Mouse (Mus musculus) brain, adult 2 months (tissue): ENCODE results near the gene Ess2.
A peak's percentile ranks its signal among the peaks of the same experiment; 100 is the strongest.

Experiments
- DNase-seq: peaks from one replicate; pipeline ENCODE4 v3.0.0; 2011; ENCODE audit warnings: low read depth, low spot score

Gene Ess2

DNA sequence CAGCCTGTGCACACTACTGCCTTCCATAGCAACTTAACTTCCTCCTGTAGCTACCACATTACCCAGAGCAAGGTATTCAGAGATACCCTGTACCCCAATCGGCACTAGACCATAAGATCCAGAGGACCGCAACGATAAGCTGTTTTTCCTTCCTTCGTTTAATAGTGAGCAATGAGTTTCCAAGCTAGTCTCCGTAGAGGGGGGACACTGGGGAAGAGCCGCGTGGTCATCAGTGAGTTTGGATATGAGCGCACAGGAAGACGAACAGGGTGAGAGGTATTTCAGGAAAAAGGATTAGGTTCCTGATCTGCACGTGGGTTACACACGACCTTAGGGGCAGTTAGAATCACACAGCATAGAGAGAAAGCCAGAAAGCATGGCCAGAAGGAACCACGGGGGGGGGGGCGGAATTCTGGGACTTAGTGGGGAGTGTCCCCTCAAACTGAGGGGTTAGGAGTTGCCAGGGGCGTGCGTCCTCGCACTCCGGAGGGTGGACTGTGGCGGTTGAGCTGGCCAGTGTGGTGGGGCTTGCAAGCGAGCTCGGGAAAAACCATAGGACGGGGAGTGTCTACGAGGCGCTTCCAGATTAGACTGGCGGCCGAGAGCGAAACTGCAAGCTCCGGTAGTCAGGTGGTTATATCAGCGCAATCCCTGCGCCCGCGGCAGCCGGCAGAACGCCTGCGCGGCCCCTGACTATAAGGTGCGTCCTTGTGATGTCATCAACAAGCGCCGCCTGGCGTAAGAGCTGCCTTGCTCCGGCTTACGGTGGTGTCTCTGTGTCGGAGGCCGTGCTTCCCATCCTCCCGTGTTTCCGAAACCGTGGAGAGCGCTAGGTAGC lies 10.4 kb upstream of the Ess2 start:
- DNase-seq, result peak; percentile 99

DNA sequence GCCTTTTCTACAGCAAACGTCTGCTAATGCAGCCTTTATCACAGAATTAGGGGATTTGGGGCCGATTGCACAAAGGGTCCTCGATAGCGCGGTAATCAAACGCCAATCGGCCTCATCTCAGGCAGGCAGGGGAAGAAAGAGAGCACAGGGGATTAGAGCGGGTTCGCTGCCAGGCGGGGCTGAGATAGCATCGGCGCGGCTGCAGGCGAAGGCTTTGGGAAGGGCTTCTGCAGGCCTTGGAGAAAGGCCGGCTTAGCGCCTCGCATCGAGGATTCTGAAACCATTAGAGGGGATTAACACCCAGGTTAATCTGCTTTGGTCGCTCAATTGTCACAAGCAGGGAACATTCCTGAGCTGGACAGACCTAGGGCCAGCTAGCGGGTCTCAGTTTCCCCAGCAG lies 9.4 kb upstream of the Ess2 start:
- DNase-seq, result no peak

DNA sequence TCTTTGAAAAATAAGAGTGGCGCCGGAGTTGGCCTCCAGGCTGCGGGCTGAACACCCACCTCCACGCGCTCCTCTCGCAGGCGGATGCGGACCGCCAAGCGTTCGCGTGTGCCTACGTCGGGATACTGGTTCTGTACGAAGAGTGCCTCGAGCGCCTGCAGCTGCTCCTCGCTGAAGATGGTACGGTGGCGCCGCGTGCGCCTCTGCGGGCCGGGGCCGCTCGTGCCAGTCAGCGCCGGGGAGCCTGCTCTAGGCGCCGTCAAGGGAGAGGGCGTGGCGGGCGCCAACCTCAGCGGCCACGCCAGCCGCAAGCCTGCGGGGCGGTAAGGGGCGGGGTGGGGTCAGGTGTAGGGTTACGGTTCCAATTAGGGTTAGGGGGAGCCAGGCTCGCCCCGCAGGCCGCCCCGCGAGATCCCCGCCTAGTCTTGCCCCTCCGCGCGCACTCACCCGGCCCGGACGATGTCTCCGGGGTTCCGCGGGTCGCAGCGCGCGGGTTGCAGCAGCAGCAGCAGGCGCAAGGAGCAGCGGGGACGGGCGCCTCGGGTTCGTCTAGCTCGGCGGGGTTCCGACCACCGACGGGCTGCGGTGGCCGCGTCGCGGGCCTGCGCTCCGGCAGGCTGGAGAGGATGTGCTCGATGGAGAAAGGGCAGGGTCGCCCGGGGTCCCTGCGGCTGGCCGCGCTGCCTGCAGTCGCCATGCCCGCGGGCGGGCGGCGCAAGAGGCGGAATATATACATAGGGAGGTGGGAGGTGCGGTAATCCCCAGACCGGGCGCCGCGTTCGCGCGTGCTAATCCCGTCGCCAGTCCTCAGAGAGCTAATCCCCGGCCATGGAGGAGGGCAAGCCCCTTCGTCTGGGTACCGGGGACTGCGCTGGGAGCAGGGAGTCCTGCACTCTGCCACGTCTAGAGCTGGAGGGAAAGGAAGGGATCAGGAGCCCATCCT lies 3.4 kb upstream of the Ess2 start, which contains the start of gene Gsc2:
TSS of gene Gsc2 (minus strand) at position 753 of the 943 bp plus-strand sequence.
- peak; percentile 37 for DNase-seq

DNA sequence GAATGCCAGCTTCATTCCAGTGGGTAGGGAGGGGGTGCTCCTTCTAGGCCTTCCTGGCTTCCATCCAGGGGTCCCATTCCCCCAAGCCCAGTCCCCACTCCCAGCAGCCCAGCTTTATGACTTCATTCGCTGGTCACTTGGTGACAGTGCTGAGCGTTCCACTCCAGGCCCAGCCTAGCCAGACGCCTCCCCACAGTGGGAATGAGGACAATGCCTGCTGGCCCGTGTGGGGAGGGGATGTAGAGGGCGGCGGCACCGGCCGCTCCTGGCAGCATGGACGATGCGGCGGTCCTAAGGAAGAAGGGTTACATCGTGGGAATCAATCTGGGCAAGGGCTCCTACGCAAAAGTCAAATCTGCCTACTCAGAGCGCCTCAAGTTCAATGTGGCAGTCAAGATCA lies 12.7 kb downstream of the Ess2 start, which contains the start of the genes Dgcr2 and Tssk2:
TSS of gene Dgcr2 (minus strand) at position 101 of the 400 bp plus-strand sequence.
TSS of gene Tssk2 (plus strand) at position 176 of the 400 bp plus-strand sequence.
- DNase-seq, result no peak

DNA sequence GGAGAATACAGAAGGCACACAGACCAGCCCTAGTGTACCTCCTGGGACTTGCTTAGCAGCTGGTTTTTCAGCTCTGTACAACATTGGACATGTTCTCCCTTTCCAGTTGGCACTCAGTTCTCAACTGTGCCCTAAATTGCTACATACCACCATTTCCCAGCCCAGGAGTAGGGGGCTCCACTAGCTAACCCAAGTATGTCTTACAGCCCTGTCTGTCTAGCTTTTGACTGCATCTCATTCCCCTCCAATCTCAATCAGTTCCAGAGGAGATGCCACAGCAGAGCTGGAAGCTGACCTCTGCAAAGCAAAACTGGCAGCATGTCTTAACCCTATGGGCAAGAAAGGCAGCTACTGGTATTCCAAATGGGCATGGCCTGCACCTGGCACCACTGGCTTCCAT lies 15.1 kb downstream of the Ess2 start:
- DNase-seq, result no peak

DNA sequence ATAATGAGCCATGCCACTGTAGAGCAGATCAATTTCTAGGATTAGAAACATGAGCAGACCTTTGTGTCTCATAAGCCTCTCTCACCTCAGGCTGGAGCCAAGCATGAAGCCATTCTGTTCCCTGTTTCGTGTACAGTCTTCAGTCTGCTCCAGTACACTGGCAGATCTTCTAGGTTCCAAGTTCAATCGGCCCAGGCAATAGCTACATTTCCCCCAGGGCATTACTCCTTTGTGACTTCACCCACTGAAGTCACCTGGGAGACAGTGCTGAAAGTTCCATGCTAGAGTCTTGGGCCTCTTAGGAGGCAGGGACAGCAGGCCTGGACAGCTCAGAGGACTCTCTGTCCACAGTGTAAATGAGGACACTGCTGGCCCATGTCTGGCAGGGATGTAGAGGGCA lies 17.2 kb downstream of the Ess2 start, which contains the start of gene Tssk1:
TSS of gene Tssk1 (plus strand) at position 301 of the 400 bp plus-strand sequence.
- no peak for DNase-seq

DNA sequence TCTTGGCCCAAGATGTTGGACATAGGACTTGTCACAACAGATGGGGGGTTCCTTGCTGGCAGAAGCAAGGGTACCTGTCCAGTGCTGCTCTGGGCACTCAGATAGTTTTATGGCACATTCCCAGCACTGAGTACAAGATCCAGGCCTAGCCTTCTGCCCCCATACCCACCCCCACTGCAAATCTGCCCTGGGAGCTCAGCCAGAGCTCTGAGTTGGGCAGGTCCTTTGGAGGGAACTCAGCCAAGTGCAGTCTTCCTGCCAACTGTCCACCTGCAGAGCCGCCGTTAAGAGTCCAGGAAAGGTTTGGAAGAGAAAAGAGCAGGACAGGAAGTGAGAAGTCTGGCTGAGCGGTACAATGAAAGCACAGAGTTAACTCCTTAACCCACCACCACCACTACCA lies 18.5 kb downstream of the Ess2 start:
- peak; percentile 91 for DNase-seq

DNA sequence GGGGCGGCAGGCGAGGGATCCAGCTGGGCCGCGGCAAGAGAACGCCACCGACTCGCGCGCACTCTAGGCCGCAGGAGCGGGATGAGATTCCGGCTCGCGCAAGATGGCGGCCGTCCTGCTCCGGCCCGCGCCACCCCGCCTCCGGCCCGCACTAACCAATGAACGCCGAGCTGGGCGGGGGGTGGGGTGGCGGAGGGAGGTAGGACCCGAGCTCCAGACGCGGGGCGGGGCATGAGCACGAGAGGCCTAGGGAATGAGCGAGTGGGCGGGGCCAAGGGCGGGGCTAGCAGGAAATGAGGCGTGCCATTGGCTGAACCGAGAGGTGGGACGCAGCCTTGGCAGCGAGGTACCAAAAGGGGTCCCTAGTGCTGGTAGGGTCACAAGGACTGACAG lies 19.6 kb downstream of the Ess2 start, which contains the start of gene Gm20518:
TSS of gene Gm20518 (minus strand) at position 105 of the 393 bp plus-strand sequence.
- DNase-seq, result peak; percentile 99

DNA sequence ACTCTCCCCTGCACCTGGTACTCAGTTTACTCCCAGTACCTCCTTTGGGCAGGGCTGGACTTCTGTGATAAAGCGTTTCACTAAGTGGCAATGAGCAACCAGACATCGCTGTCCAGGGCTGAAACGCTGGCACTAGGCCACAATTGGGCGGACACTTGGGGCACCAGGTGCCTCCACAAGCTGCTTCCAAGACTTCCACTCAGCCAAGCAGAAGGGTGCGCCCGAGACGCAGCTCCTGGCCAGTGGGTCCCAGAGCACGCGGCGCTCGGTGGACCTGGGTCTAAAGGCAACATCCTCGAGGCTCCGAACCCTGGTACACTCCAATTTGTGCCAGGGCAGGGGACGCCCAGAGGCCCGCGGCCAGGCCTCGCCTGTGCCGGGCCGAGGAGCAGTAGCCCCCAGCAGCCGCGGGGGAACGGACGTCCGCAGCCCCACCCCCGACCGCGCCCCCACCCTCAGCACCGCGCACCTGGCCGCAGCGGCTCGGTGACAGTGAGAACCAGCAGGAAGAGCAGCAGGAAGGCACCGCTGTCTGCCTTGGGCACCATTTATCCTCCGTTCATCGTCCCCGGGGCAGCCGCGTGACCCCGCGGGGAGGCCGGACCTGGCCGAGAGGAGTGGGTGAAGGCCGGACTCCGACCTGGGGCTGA lies 20.1 kb downstream of the Ess2 start:
- peak; percentile 95 for DNase-seq

DNA sequence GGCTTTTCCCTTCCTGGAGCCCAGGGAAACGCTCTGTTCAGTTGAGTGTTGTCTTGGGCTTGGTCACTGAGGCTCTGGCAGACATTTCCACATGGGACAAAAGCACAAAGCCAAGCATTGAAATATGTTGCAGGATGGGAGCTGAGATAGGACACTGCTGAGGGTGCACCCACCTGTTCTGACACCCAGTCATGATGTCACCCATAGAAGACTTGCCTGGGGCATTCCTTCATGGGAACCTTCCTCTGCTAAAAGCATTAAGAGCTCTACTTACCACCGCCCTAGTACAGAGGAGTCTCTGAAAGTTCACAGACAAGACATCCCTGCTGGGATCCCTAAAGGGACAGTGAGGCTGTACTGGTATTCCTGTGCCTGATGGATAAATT lies 20.8 kb downstream of the Ess2 start:
- no peak for DNase-seq

DNA sequence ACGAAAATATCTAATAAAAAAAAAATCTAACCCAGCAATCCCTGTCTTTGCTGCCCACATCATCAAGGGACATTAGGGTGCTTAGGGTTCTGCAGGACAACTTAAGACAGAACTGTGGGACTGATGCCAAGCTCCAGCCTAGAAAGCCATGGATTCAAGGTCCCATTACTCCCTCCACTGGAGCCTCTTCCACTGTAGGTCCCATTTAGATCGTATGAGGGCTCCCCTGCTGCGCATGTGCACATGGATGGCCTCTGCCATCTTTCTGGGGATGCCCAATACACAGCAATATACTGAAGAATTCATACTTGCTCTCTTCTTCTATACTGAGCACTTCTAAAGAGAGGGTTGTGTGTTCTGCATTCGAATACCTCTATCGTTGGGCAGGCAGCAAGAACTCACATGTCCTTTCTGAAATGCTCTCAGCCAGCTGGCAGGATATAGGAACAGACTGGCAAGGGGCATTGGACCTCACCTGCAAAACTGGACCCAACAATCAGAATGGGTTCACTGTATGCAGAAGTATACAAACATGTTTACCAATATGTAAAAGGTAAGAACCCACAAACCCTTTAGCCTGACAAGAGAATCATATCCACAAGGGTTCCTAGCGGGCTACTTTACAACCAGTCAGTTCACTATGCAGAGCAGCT lies 21.3 kb downstream of the Ess2 start:
- DNase-seq, result peak; percentile 61

DNA sequence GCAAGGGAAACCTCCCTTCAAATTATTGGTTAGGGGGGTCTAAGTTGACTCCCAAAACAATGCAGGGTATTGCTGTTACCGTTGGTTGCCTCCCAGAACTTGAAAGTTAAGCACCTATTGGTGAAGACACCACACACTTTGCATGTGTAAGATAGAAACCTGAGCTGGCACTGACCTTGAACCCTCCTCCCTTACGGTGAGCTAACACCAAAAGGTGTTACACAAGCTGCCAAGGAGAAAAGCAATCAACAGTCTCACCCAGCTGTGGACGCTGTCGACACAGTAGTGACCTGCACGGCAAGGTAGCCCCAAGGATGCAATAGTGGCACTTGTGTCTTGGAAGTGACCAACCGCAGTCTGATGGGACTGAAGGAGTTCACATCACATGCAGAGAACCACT lies 27.0 kb downstream of the Ess2 start:
- DNase-seq, result no peak

DNA sequence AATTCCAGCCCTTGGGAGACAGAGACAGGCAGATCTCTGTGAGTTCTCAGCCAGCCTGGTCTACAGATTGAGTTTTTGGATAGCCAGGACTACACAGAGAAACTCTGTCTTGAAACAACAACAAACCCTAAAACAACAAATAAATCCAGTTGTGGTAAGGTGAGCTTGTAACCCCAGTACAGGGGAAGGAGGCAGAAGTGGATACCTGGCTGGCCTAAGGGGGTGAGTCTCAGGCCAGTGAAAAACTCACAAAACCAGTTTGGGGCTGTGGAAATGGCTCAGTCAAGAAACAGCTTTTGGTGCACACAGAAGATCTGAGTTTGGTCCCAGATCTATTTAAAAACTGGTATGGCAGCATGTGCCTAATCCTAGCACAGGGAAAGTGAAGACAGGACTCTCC lies 29.0 kb downstream of the Ess2 start:
- DNase-seq, result no peak

DNA sequence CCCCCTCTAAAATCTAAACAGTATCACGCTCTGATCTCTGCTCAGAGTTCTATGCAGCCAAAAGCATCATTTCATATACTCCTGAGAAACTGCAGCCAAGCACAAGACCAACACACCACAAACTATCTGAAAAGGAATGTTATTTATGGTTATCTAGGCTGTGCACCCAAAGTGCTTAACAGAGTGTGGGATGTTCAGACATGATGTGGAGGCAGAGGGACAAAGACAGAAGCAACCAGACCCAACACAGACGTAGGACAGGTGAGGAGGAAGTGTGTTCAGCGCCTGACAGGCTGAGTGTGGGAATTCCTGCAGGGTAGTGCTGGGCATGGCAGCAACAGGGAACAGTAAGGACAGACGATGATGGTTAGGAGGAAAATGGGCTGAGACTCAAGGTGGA lies 31.6 kb downstream of the Ess2 start:
- DNase-seq, result peak; percentile 69

DNA sequence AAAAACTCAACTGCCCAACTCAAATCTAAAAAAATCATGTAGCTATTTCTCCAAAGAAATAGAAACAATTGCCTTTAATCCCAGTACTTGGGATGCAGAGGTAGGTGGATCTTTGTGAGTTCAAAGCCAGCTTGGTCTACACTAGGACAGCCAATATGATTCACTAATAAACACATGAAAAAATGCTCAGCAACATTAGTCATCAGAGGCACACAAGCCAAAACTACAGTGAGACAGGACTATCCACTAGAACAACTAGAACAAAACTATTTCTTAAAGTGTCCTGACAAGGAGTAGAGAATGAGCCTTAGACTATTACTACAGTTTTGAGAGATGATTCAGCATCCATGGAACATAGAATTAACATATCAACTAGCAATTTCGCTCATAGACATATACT lies 35.1 kb downstream of the Ess2 start:
- no peak for DNase-seq

DNA sequence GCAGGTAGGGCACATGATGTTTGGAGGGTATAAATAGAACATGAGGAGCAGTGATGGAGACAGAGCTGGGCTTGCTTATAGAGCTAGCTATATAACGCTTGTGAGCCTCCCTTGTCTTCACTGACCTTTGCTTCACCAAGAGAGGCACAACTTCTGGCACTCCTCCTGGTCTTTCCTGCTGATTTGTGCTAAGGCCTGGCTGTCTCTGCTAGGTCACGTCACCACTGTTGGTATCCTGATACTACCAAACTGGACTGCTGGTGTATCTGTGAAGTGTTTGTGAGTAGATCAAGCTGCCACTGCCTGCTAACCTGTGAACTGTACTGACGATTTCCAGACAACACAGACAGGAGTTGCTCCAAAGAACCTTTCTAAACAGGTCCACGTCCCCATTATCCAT lies 36.0 kb downstream of the Ess2 start:
- DNase-seq, result peak; percentile 82

DNA sequence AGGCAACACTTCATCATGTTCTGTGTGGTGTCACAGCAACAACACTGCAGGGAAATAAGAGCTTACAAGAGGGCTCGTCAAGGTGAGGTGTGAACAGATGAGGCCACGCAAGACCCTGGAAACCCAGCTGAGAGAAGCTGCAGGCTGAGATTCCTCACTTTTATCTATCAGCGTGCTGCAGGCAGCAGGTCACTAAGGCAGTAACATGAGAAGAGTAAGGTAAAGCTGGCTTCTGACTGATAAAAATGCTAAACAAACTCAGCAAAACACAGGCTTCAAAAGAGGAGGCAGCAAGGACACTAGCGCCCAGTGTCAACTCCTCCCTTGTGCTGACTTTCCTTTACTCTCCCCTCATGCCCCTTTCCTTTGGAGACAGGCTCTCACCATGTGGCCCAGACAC lies 38.2 kb downstream of the Ess2 start:
- no peak for DNase-seq

DNA sequence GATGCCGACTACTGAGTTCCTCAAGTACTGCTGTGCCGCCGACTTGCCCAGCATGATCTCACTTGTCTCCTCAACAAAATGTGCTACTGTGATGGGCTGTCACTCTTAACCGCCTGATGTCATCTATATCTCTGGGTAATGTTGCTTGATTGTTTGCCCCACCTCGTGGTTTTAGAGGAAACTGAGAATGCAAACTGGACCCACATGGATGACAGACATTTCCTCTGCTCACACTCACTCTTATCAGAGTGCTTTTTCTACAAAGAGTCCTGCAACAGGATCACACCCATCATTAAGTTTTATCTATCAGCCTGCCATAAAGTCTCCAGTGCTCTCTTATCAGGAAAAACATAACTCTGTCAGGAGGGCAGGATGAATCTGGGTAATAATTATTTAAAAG lies 39.9 kb downstream of the Ess2 start:
- DNase-seq, result no peak

DNA sequence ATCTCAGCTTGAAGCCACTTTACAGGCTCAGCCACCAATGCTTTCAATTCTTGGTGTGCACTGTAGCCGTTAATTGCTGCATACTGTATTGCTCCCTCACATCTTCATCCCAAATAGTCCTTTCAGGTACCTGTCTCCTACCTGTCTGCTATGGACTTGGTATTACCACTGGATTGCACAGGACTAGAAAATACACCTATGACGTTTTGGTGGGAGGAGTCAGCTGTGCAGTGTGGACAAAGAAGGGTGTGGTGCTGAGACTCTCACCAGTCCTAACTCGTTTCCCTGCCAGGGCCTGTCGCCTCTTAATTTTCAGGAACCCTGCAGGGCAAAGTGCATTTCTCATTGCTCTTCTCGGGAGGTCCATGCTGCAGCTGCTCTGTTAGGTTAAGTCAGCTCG lies 45.4 kb downstream of the Ess2 start:
- DNase-seq, result peak; percentile 51

DNA sequence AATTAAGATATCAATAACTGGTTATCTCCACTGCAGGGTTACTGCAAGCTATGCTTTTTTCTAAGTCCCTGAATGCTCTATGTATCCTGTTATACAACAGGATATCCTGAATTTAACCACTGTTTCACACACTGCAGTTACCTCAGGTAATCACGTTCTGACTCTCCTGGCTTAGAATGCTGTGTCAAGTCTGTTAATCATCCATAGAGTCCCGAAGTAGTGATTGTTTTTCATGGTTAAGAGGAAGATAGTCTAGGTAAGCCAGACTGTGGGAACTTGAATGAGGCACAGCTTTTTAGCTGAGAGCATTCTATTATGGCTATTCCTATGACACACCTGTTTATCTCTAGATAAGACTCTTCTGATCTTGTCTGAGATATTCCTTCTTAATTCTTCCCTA lies 45.9 kb downstream of the Ess2 start:
- DNase-seq, result no peak

DNA sequence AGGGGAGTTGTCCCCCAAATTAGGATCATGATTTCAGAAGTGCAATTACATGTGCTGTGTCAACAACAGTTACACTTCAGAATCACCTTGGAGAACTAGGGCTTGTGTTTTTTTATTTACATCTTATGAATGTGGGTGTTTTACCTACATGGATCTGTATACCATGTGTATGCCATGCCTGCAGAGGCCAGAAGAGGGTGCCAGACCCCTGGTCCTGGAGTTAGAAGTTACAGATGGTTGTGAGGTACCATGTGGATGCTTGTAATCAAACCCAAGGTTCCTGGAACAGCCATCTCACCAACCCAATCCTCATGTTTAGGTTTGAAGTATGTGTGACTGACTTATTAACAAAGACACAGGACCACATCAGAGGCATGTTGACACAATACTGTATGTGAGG lies 52.6 kb downstream of the Ess2 start:
- peak; percentile 70 for DNase-seq
